Mouse (Mus musculus) right cerebral cortex, postnatal 14 days (tissue): ENCODE measurements around the gene Tspan10.
"Not testable (repeated sequence)": the region's sequence is repeated elsewhere in the genome, so short reads cannot be mapped to it uniquely, and the experiment has no call there.

Source experiments
- DNase-seq: peaks from one replicate; pipeline ENCODE4 v3.0.0; 2022

Tspan10 gene

GRCm38 (mm10) chr11:120442344-120442743, at the start of gene Tspan10:
Tspan10 (plus strand) TSS chr11:120442644.
- DNase-seq: no peak

- DNase-seq: no peak
These were observed 46.8 kb upstream of the Tspan10 start for GRCm38 (mm10) chr11:120395661-120396060.

- no peak for DNase-seq
These were observed 44.8 kb upstream of the Tspan10 start for GRCm38 (mm10) chr11:120397602-120398001.

GRCm38 (mm10) chr11:120399319-120399718, 43.1 kb upstream of the Tspan10 start:
- DNase-seq: no peak

- no peak for DNase-seq
These were observed 37.6 kb upstream of the Tspan10 start for GRCm38 (mm10) chr11:120404814-120405213.

- no peak for DNase-seq
These were observed 36.6 kb upstream of the Tspan10 start for GRCm38 (mm10) chr11:120405867-120406266.

- no peak for DNase-seq
These were observed 36.0 kb upstream of the Tspan10 start for GRCm38 (mm10) chr11:120406445-120406844.

- DNase-seq: not testable (repeated sequence)
These were observed 28.8 kb upstream of the Tspan10 start for GRCm38 (mm10) chr11:120413621-120414020.

- no peak for DNase-seq
These were observed 24.6 kb upstream of the Tspan10 start for GRCm38 (mm10) chr11:120417852-120418251.

GRCm38 (mm10) chr11:120418592-120418991, 23.9 kb upstream of the Tspan10 start:
- DNase-seq: no peak

GRCm38 (mm10) chr11:120422651-120423568, 19.5 kb upstream of the Tspan10 start:
- no peak for DNase-seq

- peak; percentile 58 for DNase-seq
These were observed 18.7 kb upstream of the Tspan10 start for GRCm38 (mm10) chr11:120423569-120424295.

GRCm38 (mm10) chr11:120426727-120427126, 15.7 kb upstream of the Tspan10 start:
- DNase-seq: no peak

GRCm38 (mm10) chr11:120437152-120437856, 5.1 kb upstream of the Tspan10 start, which contains the start of gene Nploc4:
Nploc4 (minus strand) TSS chr11:120437708.
- DNase-seq: peak; percentile 83

GRCm38 (mm10) chr11:120437857-120438385, 4.5 kb upstream of the Tspan10 start:
- DNase-seq: no peak

- DNase-seq: no peak
These were observed 379 bp downstream of the Tspan10 start for GRCm38 (mm10) chr11:120442765-120443280.

- no peak for DNase-seq
These were observed 1.7 kb downstream of the Tspan10 start for GRCm38 (mm10) chr11:120444106-120444505.

GRCm38 (mm10) chr11:120445475-120445874, 3.0 kb downstream of the Tspan10 start:
- no peak for DNase-seq

- no peak for DNase-seq
These were observed 4.7 kb downstream of the Tspan10 start for GRCm38 (mm10) chr11:120447179-120447578.

- DNase-seq: no peak
These were observed 9.8 kb downstream of the Tspan10 start for GRCm38 (mm10) chr11:120452246-120452645.

GRCm38 (mm10) chr11:120453306-120453705, 10.9 kb downstream of the Tspan10 start, which contains the start of gene Pde6g:
Pde6g (minus strand) TSS chr11:120453500.
- DNase-seq: no peak

- DNase-seq: no peak
These were observed 12.5 kb downstream of the Tspan10 start for GRCm38 (mm10) chr11:120454965-120455364.
